Mouse (Mus musculus) embryonic fibroblast, embryonic 13.5 days (primary cell): ENCODE measurements at regions not wholly inside any gene's neighbourhood (a gene's known extent, or its start where the extent isn't known, plus 50 kb on each side); places are given as distances from the start of the nearest gene placed in this dataset.

ENCODE experiments used
- CTCF ChIP-seq: IDR thresholded peaks from 2 replicates; pipeline ENCODE4 v1.5.1; 2011; ENCODE audit warnings: mild to moderate bottlenecking, control low read depth, low read length, moderate library complexity, borderline replicate concordance; ENCODE audit not compliant: insufficient read depth
- POLR2A ChIP-seq: IDR thresholded peaks from 2 replicates; pipeline ENCODE4 v1.6.1; 2011; ENCODE audit warnings: low read depth, mild to moderate bottlenecking, control low read depth, low read length, moderate library complexity

GRCm38 (mm10) chr15:36896265-36896664 lies 111.3 kb downstream of the Zfp706 start:
- TF ChIP-seq CTCF (no peak), POLR2A (no peak)
